Mouse (Mus musculus): ENCODE measurements at regions not wholly inside any gene's neighbourhood (a gene's known extent, or its start where the extent isn't known, plus 50 kb on each side); places are given as distances from the start of the nearest gene placed in this dataset.

- DNase-seq (ENCODE audit: low spot score in 2 of 2), result no peak
Measured at GRCm38 (mm10) chr2:124775737-124776136, 292.2 kb upstream of the Slc24a5 start.

GRCm38 (mm10) chr2:124792633-124793036, 275.3 kb upstream of the Slc24a5 start:
- DNase-seq (ENCODE audit: low spot score in 2 of 2), result no peak

- DNase-seq (ENCODE audit: low spot score in 2 of 2), result no peak
Measured at GRCm38 (mm10) chr2:124811709-124812108, 256.2 kb upstream of the Slc24a5 start.

GRCm38 (mm10) chr2:124816814-124817213, 251.1 kb upstream of the Slc24a5 start:
- DNase-seq (ENCODE audit: low spot score in 2 of 2), result no peak

- DNase-seq (ENCODE audit: low spot score in 2 of 2), result no peak
Measured at GRCm38 (mm10) chr2:124819846-124820245, 248.1 kb upstream of the Slc24a5 start.

- no peak for DNase-seq (ENCODE audit: low spot score in 2 of 2)
Measured at GRCm38 (mm10) chr2:124820821-124821220, 247.1 kb upstream of the Slc24a5 start.

GRCm38 (mm10) chr2:124821366-124821765, 246.6 kb upstream of the Slc24a5 start:
- DNase-seq (ENCODE audit: low spot score in 2 of 2), result no peak

- DNase-seq (ENCODE audit: low spot score in 2 of 2), result no peak
Measured at GRCm38 (mm10) chr2:124848812-124849211, 219.1 kb upstream of the Slc24a5 start.

GRCm38 (mm10) chr2:124858504-124858903, 209.4 kb upstream of the Slc24a5 start:
- no peak for DNase-seq (ENCODE audit: low spot score in 2 of 2)

- no peak for DNase-seq (ENCODE audit: low spot score in 2 of 2)
Measured at GRCm38 (mm10) chr2:124888209-124888608, 179.7 kb upstream of the Slc24a5 start.

GRCm38 (mm10) chr2:124895002-124895401, 172.9 kb upstream of the Slc24a5 start:
- no peak for DNase-seq (ENCODE audit: low spot score in 2 of 2)

GRCm38 (mm10) chr2:124903556-124903955, 164.4 kb upstream of the Slc24a5 start:
- DNase-seq (ENCODE audit: low spot score in 2 of 2), result no peak

GRCm38 (mm10) chr2:124905076-124905475, 162.8 kb upstream of the Slc24a5 start:
- no peak for DNase-seq (ENCODE audit: low spot score in 2 of 2)

- DNase-seq (ENCODE audit: low spot score in 2 of 2), result no peak
Measured at GRCm38 (mm10) chr2:124918986-124919761, 148.8 kb upstream of the Slc24a5 start.

GRCm38 (mm10) chr2:124919762-124920255, 148.1 kb upstream of the Slc24a5 start:
- no peak for DNase-seq (ENCODE audit: low spot score in 2 of 2)

GRCm38 (mm10) chr2:124920265-124920664, 147.7 kb upstream of the Slc24a5 start:
- peak in 1 of 2 experiments; percentile 32 for DNase-seq (ENCODE audit: low spot score in 2 of 2)

GRCm38 (mm10) chr2:124927882-124928758, 139.8 kb upstream of the Slc24a5 start:
- peak in 1 of 2 experiments; percentile 28 for DNase-seq (ENCODE audit: low spot score in 2 of 2)

- no peak for DNase-seq (ENCODE audit: low spot score in 2 of 2)
Measured at GRCm38 (mm10) chr2:124928759-124929113, 139.2 kb upstream of the Slc24a5 start.

- DNase-seq (ENCODE audit: low spot score in 2 of 2), result no peak
Measured at GRCm38 (mm10) chr2:124930719-124931118, 137.2 kb upstream of the Slc24a5 start.

- DNase-seq (ENCODE audit: low spot score in 2 of 2), result no peak
Measured at GRCm38 (mm10) chr2:124932566-124932965, 135.4 kb upstream of the Slc24a5 start.

GRCm38 (mm10) chr2:124933876-124934275, 134.0 kb upstream of the Slc24a5 start:
- DNase-seq (ENCODE audit: low spot score in 2 of 2), result no peak

- no peak for DNase-seq (ENCODE audit: low spot score in 2 of 2)
Measured at GRCm38 (mm10) chr2:124948263-124948781, 119.6 kb upstream of the Slc24a5 start.
